Mouse (Mus musculus) kidney, embryonic 14.5 days (tissue): ENCODE results near the gene Glt6d1. TPM values are rescaled to one million over a fixed set of nuclear protein-coding genes. Genes with fewer than 3 reads are reported as not detected.

Experiments used
- ATAC-seq: fragments of 200-750 bp; cut with Nextera tagmentation; 2 replicates; pipeline ENCODE4 v1.8.0; 2017; ENCODE audit warnings: moderate number of reproducible peaks, mild to moderate bottlenecking, moderate TSS enrichment, moderate library complexity; ENCODE audit not compliant: low FRiP score, low TSS enrichment
- H3K27ac ChIP-seq: fragments of 300-500 bp; sonication (generic); 2 replicates; pipeline ENCODE4 v1.5.1; 2014; ENCODE audit warnings: low read depth, mild to moderate bottlenecking, low read length, moderate library complexity, mixed read lengths
- H3K27me3 ChIP-seq: fragments of 300-500 bp; sonication (generic); 2 replicates; pipeline ENCODE4 v1.6.1; 2014; ENCODE audit warnings: mild to moderate bottlenecking, low read length; ENCODE audit not compliant: control insufficient read depth, insufficient read depth
- H3K36me3 ChIP-seq: fragments of 300-500 bp; sonication (generic); 2 replicates; pipeline ENCODE4 v1.6.1; 2014; ENCODE audit warnings: low read length, mixed read lengths; ENCODE audit not compliant: control insufficient read depth, insufficient read depth
- H3K4me1 ChIP-seq: fragments of 300-500 bp; sonication (generic); 2 replicates; pipeline ENCODE4 v1.6.1; 2014; ENCODE audit warnings: low read length, mixed read lengths; ENCODE audit not compliant: control insufficient read depth, insufficient read depth
- H3K4me2 ChIP-seq: fragments of 300-500 bp; sonication (generic); replicated peaks from 2 replicates; pipeline ENCODE4 v1.6.1; 2014; ENCODE audit warnings: low read depth, mild to moderate bottlenecking, low read length
- H3K4me3 ChIP-seq: fragments of 300-500 bp; sonication (generic); 2 replicates; pipeline ENCODE4 v1.5.1; 2014; ENCODE audit warnings: mild to moderate bottlenecking, low read length
- H3K9ac ChIP-seq: fragments of 300-500 bp; sonication (generic); 2 replicates; pipeline ENCODE4 v1.6.1; 2014; ENCODE audit warnings: low read depth, mild to moderate bottlenecking, low read length, moderate library complexity
- H3K9me3 ChIP-seq: fragments of 300-500 bp; sonication (generic); 2 replicates; pipeline ENCODE4 v1.6.1; 2016; ENCODE audit warnings: low read length; ENCODE audit not compliant: control insufficient read depth
- WGBS: fragments of 180-500 bp; shearing (Covaris S2); extraction: QIAGEN DNeasy Blood & Tissue Kit; methylation state at CpG from one replicate; pipeline ENCODE4 v1.1.7; 2014; 5-methylcytosine and 5-hydroxymethylcytosine counted together
- polyA plus RNA-seq: library from polyadenylated mRNA; unstranded; fragments of >200 nt; fragmentation: Nextera tagmentation; extraction: Ambion mirVana; gene quantifications from 2 replicates; pipeline ENCODE4 v1.2.1, GENCODE M21; 2014

The Glt6d1 gene
- polyA plus RNA-seq, 1 experiment from 2014 or later: not detected

DNA sequence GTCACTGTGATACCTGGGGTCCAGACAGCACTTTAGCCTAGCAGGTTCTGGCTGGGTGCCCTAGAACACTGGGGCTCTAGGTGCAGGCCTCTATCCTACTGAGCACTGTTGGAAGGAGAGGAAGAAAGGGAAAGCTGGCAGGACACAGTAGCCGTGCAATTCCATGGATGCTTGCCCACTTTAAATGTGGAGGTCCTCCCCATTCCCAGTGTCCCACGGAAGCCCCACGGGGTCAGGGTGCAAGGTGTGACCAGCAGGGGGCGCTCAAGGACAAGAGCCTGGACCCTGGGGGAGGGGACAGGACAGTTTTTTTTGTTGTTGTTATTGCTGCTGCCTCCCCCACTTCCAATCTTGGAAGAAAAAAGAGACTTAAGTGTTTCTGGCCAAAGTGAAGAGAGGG is 34.7 kb upstream of the Glt6d1 start:
- H3K36me3 ChIP-seq: no peaks in the 10 kb centered on the region
- no peaks in the 10 kb centered on the region for H3K9me3 ChIP-seq
- no peaks in the 10 kb centered on the region for H3K27me3 ChIP-seq
- no peak overlapping the region for H3K4me3 ChIP-seq
- no peaks in the 10 kb centered on the region for H3K4me1 ChIP-seq
- H3K9ac ChIP-seq: no peak overlapping the region
- 15% methylated on average over 4 of the region's 4 CpGs for WGBS
- no peak overlapping the region for H3K4me2 ChIP-seq
- H3K27ac ChIP-seq: no peak overlapping the region
- 0 out of 2 replicates have a peak, but pooled peaks have one; percentile 24 for ATAC-seq

GRCm38 (mm10) chr2:25847226-25847625 is 31.6 kb upstream of the Glt6d1 start, which contains the start of gene Sohlh1:
TSS of gene Sohlh1 (minus strand) at chr2:25847248.
- ATAC-seq: no peak
- no peak within 1 kb of the TSS for H3K4me3 ChIP-seq
- no peak within 1 kb of the TSS for H3K4me2 ChIP-seq
- no peaks in the 10 kb centered on the region for H3K4me1 ChIP-seq
- WGBS: 80% methylated on average over 16 of the region's 16 CpGs
- H3K9me3 ChIP-seq: no peaks in the 10 kb centered on the region
- H3K36me3 ChIP-seq: no peaks in the 10 kb centered on the region
- no peak within 1 kb of the TSS for H3K9ac ChIP-seq
- no peaks in the 10 kb centered on the region for H3K27me3 ChIP-seq
- H3K27ac ChIP-seq: no peak within 1 kb of the TSS

DNA sequence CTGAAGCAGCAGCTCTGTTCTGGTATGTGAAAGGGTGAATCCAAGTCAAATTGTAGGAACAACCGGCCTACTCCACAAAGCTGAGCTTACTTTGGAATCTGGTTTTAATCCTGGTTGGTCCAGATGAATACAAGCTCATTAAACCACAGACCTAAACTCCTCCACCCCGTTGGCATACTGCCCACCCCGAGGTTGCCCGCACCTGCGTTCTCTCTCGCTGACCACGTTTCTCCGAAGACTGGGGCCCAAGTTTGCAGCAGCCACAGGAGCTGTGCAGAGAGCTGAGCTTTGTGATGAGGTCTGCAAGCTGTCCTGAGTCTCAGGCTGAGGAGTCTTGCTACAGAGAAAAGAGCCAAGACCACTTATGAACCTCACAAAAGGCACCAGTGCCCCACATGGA is 30.9 kb upstream of the Glt6d1 start:
- Histone ChIP-seq H3K4me2 (no peak overlapping the region), H3K9me3 (no peaks in the 10 kb centered on the region), H3K27ac (no peak overlapping the region), H3K9ac (no peak overlapping the region), H3K4me3 (no peak overlapping the region), H3K4me1 (no peaks in the 10 kb centered on the region), H3K36me3 (no peaks in the 10 kb centered on the region), H3K27me3 (no peaks in the 10 kb centered on the region)
- 86% methylated on average over 8 of the region's 8 CpGs for WGBS
- no peak for ATAC-seq

DNA sequence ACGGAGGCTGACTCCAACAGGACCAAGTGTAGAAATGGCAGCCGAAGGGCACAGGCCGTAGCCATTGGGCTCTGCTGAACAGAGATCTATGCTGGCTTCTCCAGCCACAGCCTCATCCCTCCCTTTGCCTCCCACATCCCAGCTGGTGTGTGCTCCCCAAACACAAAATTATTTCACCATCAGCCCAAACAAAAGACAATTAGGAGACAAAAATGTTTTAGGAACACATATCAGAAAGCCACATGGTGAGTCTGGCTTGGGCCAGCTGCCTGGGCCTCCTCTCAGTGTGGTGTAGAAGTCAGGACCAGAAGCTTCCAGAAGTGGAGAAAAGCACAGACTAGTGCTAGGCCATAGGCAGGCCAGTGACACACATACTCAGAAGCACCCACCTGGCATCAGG is 28.4 kb upstream of the Glt6d1 start:
- Histone ChIP-seq H3K27me3 (no peaks in the 10 kb centered on the region), H3K36me3 (no peaks in the 10 kb centered on the region), H3K9me3 (no peaks in the 10 kb centered on the region), H3K4me3 (no peak overlapping the region), H3K4me1 (no peaks in the 10 kb centered on the region), H3K4me2 (no peak overlapping the region), H3K27ac (no peak overlapping the region), H3K9ac (no peak overlapping the region)
- no peak for ATAC-seq
- WGBS: 73% methylated on average over 3 of the region's 3 CpGs

DNA sequence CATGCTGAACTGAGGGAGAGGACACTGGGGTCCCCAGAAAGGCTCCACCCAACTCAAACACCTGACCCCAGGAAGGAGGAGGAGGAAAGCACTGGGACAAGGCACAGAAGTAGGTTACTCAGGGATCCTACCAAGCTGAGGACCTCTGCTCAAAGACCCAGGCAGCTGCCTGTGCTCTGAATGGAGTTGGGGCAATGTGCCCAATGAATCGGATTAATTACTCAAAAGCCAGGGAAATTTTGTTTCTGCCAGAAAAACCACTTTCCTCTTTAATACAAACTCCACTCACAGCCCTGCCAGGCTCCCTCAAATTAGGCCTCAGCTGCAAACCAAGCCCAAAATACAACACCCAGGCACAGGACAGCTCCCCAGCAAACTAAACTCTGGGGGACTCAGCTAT is 27.1 kb upstream of the Glt6d1 start:
- Histone ChIP-seq H3K27me3 (no peaks in the 10 kb centered on the region), H3K4me1 (no peaks in the 10 kb centered on the region), H3K4me2 (no peak overlapping the region), H3K4me3 (no peak overlapping the region), H3K36me3 (no peaks in the 10 kb centered on the region), H3K27ac (no peak overlapping the region), H3K9ac (no peak overlapping the region), H3K9me3 (no peaks in the 10 kb centered on the region)
- ATAC-seq: no peak
- 82% methylated on average over 1 of the region's 1 CpGs for WGBS

DNA sequence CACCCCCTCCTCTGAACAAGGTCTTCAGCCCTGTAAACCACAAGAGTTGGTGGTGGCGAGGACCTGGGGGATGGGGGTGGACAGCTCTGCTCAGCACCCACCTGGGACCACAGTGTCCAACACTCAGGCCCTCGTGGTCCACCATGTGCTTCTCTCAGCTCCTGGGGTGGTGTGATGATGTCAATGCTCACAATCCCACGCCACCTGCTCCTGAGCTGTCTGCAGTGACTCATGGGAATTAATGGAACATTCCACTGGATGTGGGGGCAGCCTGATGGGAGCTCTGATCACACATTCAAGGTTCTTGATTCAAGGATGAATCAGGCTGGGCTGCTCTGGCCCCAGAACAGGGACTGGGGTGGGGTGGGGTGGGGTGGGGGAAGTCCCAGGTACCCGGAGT is 26.5 kb upstream of the Glt6d1 start:
- Histone ChIP-seq H3K27ac (no peak overlapping the region), H3K36me3 (no peaks in the 10 kb centered on the region), H3K4me2 (no peak overlapping the region), H3K27me3 (no peaks in the 10 kb centered on the region), H3K9me3 (no peaks in the 10 kb centered on the region), H3K4me3 (no peak overlapping the region), H3K9ac (no peak overlapping the region), H3K4me1 (no peaks in the 10 kb centered on the region)
- ATAC-seq: no peak
- 76% methylated on average over 4 of the region's 4 CpGs for WGBS

- WGBS: 52% methylated on average over 5 of the region's 5 CpGs
- H3K9me3 ChIP-seq: no peaks in the 10 kb centered on the region
- no peaks in the 10 kb centered on the region for H3K36me3 ChIP-seq
- no peaks in the 10 kb centered on the region for H3K27me3 ChIP-seq
- H3K4me3 ChIP-seq: no peak overlapping the region
- H3K4me2 ChIP-seq: no peak overlapping the region
- H3K4me1 ChIP-seq: no peaks in the 10 kb centered on the region
- ATAC-seq: peak; percentile 43
- no peak overlapping the region for H3K27ac ChIP-seq
- H3K9ac ChIP-seq: no peak overlapping the region
Observed at GRCm38 (mm10) chr2:25836291-25836690, 20.6 kb upstream of the Glt6d1 start.

DNA sequence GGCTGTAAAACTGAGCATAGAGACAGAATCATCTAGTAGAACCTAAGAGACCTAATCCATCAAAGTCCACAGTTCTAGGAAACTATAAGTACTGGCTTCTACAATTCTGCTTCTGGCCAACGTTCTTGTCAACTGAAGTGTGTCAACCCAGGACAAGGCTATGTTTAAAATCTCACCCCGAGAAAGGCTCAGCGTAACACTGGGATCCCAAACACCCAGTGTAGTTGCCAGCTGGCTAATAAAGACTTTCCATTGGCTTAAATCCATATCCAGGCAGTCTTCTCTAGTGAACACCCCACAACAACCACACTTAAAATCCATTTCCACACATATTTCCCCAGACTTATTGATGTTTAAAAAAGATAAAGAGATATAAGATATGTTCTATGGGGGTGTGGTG is 15.1 kb upstream of the Glt6d1 start:
- no peaks in the 10 kb centered on the region for H3K9me3 ChIP-seq
- no peak for ATAC-seq
- no peak overlapping the region for H3K9ac ChIP-seq
- no peak overlapping the region for H3K27ac ChIP-seq
- no peak overlapping the region for H3K4me3 ChIP-seq
- no peak overlapping the region for H3K4me2 ChIP-seq
- no peaks in the 10 kb centered on the region for H3K27me3 ChIP-seq
- WGBS: 83% methylated on average over 3 of the region's 3 CpGs
- no peaks in the 10 kb centered on the region for H3K36me3 ChIP-seq
- H3K4me1 ChIP-seq: no peaks in the 10 kb centered on the region

DNA sequence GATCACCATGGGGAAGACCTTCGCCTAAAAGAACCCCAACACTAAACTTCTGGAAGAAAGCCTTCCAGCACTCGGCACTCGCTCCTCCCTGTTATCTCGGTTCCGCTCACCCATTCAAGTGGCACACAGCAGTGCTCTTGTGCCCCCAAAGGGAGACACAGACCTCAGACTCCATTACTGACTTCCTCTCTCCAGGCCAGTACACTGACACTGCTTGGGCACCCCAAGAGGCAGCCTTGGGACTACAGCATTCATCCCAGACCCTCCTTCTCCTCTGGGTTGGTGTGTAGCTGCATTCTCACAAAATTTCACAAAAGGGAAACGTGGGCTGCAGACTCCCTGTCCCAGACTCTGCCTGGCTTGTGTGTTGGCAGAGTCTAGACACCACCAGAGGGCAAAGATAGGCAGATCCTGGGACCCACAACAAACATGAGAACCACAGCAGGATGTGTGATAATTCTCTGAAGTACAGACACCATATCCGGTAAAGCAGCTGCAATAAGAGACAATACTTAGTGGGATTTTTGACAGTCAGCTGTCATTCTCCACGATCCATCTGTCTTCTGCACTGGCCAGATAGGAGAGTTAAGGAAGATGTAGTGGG is 12.8 kb upstream of the Glt6d1 start:
- Histone ChIP-seq H3K4me2 (no peak overlapping the region), H3K27ac (no peak overlapping the region), H3K27me3 (no peaks in the 10 kb centered on the region), H3K4me1 (no peaks in the 10 kb centered on the region), H3K36me3 (no peaks in the 10 kb centered on the region), H3K4me3 (no peak overlapping the region), H3K9ac (no peak overlapping the region), H3K9me3 (no peaks in the 10 kb centered on the region)
- no peak for ATAC-seq
- 77% methylated on average over 8 of the region's 8 CpGs for WGBS
